Mouse (Mus musculus) CH12.LX (cell line): ENCODE data around the gene Mme.

ENCODE experiments used
- CTCF ChIP-seq, 2 experiments: IDR thresholded peaks in 1 of 2; conservative IDR thresholded peaks in 1 of 2; 2 replicates each; pipeline ENCODE4 v1.5.1; 2011 to 2012; ENCODE audit warnings: low read depth in 2 of 2, low read length in 2 of 2, improper control_type of control experiment in 1 of 2, inconsistent platforms in 1 of 2, mild to moderate bottlenecking in 1 of 2, moderate library complexity in 1 of 2
- E2F4 ChIP-seq: IDR thresholded peaks from 2 replicates; pipeline ENCODE4 v1.6.1; 2011; ENCODE audit warnings: low read depth, low read length, improper control_type of control experiment; ENCODE audit not compliant: insufficient replicate concordance
- ELF1 ChIP-seq: IDR thresholded peaks from 2 replicates; pipeline ENCODE4 v1.6.1; 2014; ENCODE audit warnings: low read depth, mild to moderate bottlenecking, inconsistent platforms, low read length, improper control_type of control experiment
- EP300 ChIP-seq: IDR thresholded peaks from 2 replicates; pipeline ENCODE4 v1.6.1; 2011; ENCODE audit warnings: low read length, improper control_type of control experiment
- NELFE ChIP-seq: IDR thresholded peaks from 2 replicates; pipeline ENCODE4 v1.6.1; 2011; ENCODE audit warnings: low read depth, low read length, improper control_type of control experiment
- NRF1 ChIP-seq: IDR thresholded peaks from 2 replicates; pipeline ENCODE4 v1.6.1; 2014; ENCODE audit warnings: low read depth, mild to moderate bottlenecking, inconsistent platforms, low read length, improper control_type of control experiment, moderate library complexity
- POLR2A ChIP-seq: IDR thresholded peaks from 2 replicates; pipeline ENCODE4 v1.6.1; 2011; ENCODE audit warnings: low read depth, mild to moderate bottlenecking, improper control_type of control experiment, low read length
- TBP ChIP-seq: conservative IDR thresholded peaks from 2 replicates; pipeline ENCODE4 v1.6.1; 2011; ENCODE audit warnings: low read depth, low read length, improper control_type of control experiment
- ZC3H11A ChIP-seq: IDR thresholded peaks from 2 replicates; pipeline ENCODE4 v1.6.1; 2012; ENCODE audit warnings: low read depth, mild to moderate bottlenecking, inconsistent platforms, low read length, improper control_type of control experiment
- ZMIZ1 ChIP-seq: IDR thresholded peaks from 2 replicates; pipeline ENCODE4 v1.6.1; 2012; ENCODE audit warnings: low read depth, mild to moderate bottlenecking, inconsistent platforms, low read length, improper control_type of control experiment
- ZNF384 ChIP-seq: IDR thresholded peaks from 2 replicates; pipeline ENCODE4 v1.6.1; 2012; ENCODE audit warnings: low read depth, low read length, improper control_type of control experiment, inconsistent platforms

DNA sequence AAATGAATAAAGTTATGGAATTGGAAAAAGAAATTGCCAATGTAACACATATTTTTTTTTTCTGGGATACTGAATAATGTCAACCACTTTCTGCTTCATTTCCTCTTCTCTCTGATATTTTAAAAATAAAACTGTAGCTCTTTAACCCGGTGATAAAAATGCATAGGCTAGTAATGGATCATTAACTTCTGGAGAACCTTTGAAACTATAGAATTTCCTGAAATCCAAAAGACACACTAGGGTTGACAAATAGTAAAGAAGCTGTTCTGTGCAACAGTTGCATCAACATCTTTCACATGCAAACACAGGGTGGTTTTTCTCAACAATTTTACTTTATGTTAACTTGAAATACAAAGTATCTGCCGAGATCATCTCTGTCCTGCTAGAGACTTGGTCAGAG, 98.8 kb downstream of the Mme start:
- TF ChIP-seq CTCF (conservative IDR thresholded peaks at IDR 0.05 in 1 of 2, IDR thresholded peaks at IDR 0.05 in 1 of 2; ENCODE audit: low read depth in 2 of 2, low read length in 2 of 2), result no peak
- TF ChIP-seq ZNF384, result no peak
- TF ChIP-seq POLR2A, result no peak
- TF ChIP-seq NRF1, result no peak
- TF ChIP-seq NELFE, result no peak
- TF ChIP-seq EP300, result no peak
- no peak for TF ChIP-seq E2F4
- TF ChIP-seq ZC3H11A, result no peak
- TF ChIP-seq ELF1, result no peak
- no peak for TF ChIP-seq ZMIZ1
- no peak for TF ChIP-seq TBP
